Mouse (Mus musculus) hindbrain, embryonic 14.5 days (tissue): Measurements from ENCODE around the gene Olfr430. TPM values are rescaled to one million over a fixed set of nuclear protein-coding genes. Genes with fewer than 3 reads are reported as not detected.

Experiments
- polyA plus RNA-seq: library from polyadenylated mRNA; unstranded; fragments of >200 nt; fragmentation: Nextera tagmentation; extraction: Ambion mirVana; gene quantifications from 2 replicates; pipeline ENCODE4 v1.2.1, GENCODE M21; 2014

Gene Olfr430
- polyA plus RNA-seq, 1 experiment from 2014 or later: not detected

Other genes starting within 250 kb of the Olfr430 start
- gene Ifi211, start 153.6 kb upstream of the Olfr430 start, polyA plus RNA-seq: 0.37 and 0.59 TPM in 2 replicates
- 0.99 and 1.4 TPM in 2 replicates for gene Mndal, start 124.1 kb upstream of the Olfr430 start, polyA plus RNA-seq
- 0.51 and 1.2 TPM in 2 replicates for gene Ifi203, start 123.9 kb upstream of the Olfr430 start, polyA plus RNA-seq
- gene Ifi202b, start 83.9 kb upstream of the Olfr430 start, polyA plus RNA-seq: not detected in 2 replicates
- gene Ifi205, start 34.8 kb upstream of the Olfr430 start, polyA plus RNA-seq: not detected in 2 replicates
- not detected in 2 replicates for gene Olfr433, start 25.9 kb upstream of the Olfr430 start, polyA plus RNA-seq
- not detected in 2 replicates for gene Olfr432, start 17.4 kb upstream of the Olfr430 start, polyA plus RNA-seq
- not detected in 2 replicates for gene Olfr429, start 17.7 kb downstream of the Olfr430 start, polyA plus RNA-seq
- not detected in 2 replicates for gene Olfr427, start 30.3 kb downstream of the Olfr430 start, polyA plus RNA-seq
- not detected in 2 replicates for gene Olfr231, start 54.6 kb downstream of the Olfr430 start, polyA plus RNA-seq
- not detected in 2 replicates for gene Olfr424, start 64.9 kb downstream of the Olfr430 start, polyA plus RNA-seq
- not detected in 2 replicates for gene Olfr420, start 89.0 kb downstream of the Olfr430 start, polyA plus RNA-seq
- gene Spta1, start 106.2 kb downstream of the Olfr430 start, polyA plus RNA-seq: 0.12 and 0.37 TPM in 2 replicates
- not detected in 2 replicates for gene Olfr419, start 185.5 kb downstream of the Olfr430 start, polyA plus RNA-seq